Mouse (Mus musculus): ENCODE measurements at regions not wholly inside any gene's neighbourhood (a gene's known extent, or its start where the extent isn't known, plus 50 kb on each side); places are given as distances from the start of the nearest gene placed in this dataset.
A peak's percentile ranks its signal among the peaks of the same experiment; 100 is the strongest.
"Not testable (repeated sequence)": the region's sequence is repeated elsewhere in the genome, so short reads cannot be mapped to it uniquely, and the experiment has no call there.

- TF ChIP-seq ZC3H11A (IDR thresholded peaks at IDR 0.05; ENCODE audit: borderline replicate concordance, low read depth, low read length); MAFK (IDR thresholded peaks at IDR 0.05; ENCODE audit: insufficient read depth, low read depth, low read length); CHD2 (IDR thresholded peaks at IDR 0.05; ENCODE audit: low read depth, low read length): not testable (repeated sequence)
- TF ChIP-seq ZNF384 (IDR thresholded peaks at IDR 0.05; ENCODE audit: low read depth, low read length), result peak; percentile 91
Observed at GRCm38 (mm10) chr17:35769961-35770276, 51.6 kb upstream of the Ier3 start.
